Mouse (Mus musculus): ENCODE data around the gene Hist1h4i.

DNA sequence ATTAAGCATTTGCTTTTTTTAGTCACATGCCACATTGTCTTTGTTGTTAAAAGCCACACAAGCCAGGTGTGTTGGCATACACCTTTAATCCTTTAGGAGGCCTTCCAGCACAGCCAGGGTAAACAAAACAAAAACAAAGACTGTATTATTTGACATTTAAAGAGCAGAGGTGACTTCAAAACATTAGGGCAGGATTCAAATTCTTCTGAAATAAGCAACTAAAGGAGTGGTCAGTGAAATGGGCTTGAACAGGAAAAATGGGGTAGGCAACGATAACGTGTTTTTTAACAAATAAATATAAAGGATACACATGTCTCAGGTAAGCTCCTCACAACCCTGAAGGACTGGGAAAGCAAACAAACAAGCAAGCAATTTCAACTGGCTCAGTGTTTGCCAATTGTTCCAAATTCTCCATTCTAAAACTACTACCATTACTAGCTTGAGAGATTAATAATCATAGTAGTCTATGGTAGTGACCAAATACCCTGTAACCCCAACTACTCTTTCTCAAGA, 1.2 kb downstream of the Hist1h4i start:
- TF ChIP-seq CTCF (IDR thresholded peaks at IDR 0.05; ENCODE audit: low read depth) = no peak
- no peak for TF ChIP-seq EP300 (optimal IDR thresholded peaks at IDR 0.05)
